27 mouse cellular contexts compared by ENCODE assay signal in genomic region chr15:25578369-25578768, GRCm38 (mm10). TPM values are rescaled to one million over a fixed set of nuclear protein-coding genes. Genes with fewer than 3 reads are reported as not detected.
DNase-seq lines count a peak whose midpoint lies in the region; ATAC-seq and TF ChIP-seq lines count a peak whose summit lies in the region.
"Had no signal": no experiment of that assay in that cellular context is flagged by ENCODE, and none has a peak within 500 bp of the region (broad histone marks: within the 10 kb centered on the region; RNA-seq: fewer than 3 reads in every experiment).

No protein-coding gene starts in this region.

- peak overlapping the region; percentile 5; the same call in 1 of the 2 replicates for H3K27ac ChIP-seq in heart, adult 2 months
- no peak overlapping the region for H3K27ac ChIP-seq in stomach, postnatal 0 days (replicated peaks)
- H3K27ac ChIP-seq: embryonic facial prominence, embryonic 13.5 days; forebrain, embryonic 13.5 days; limb, embryonic 10.5 days; limb, embryonic 15.5 days; liver, embryonic 14.5 days had no signal

- no peak for TF ChIP-seq CTCF in heart, adult 2 months (IDR thresholded peaks at IDR 0.05)
- TF ChIP-seq CTCF in stomach, postnatal 0 days (IDR thresholded peaks at IDR 0.05; ENCODE audit: low read depth): no peak

- DNase-seq in heart, adult 2 months: no peak
- DNase-seq in heart, postnatal 10 days: no peak
- peak; percentile 50 for DNase-seq in fibroblast of lung, adult 2 months (ENCODE audit: low read depth)
- peak; percentile 64 to 75 for DNase-seq in thymus, postnatal 10 days (ENCODE audit: low spot score in 2 of 2)
- no peak for DNase-seq in neural tube, embryonic 10.5 days (ENCODE audit: extremely low spot score, low spot score)
- no peak for DNase-seq in right cerebral cortex, postnatal 4 days
- DNase-seq in liver: no peak
- DNase-seq in stomach, postnatal 0 days (ENCODE audit: low spot score): no peak
- DNase-seq: adrenal gland, postnatal 10 days; B cell, adult 2 months; cerebellum, adult 11-12 months; cerebellum, postnatal 10 days; gastrocnemius, postnatal 36 days; kidney, adult 2 months; kidney, postnatal 4 days; lung, adult 2 months; lung, postnatal 14 days; midbrain, embryonic 14.5 days; right cerebral cortex, postnatal 25 days; spleen, adult 18-20 months had no signal

- peaks cover 3% of the 10 kb centered on the region for H3K36me3 ChIP-seq in heart, adult 2 months (ENCODE audit: control insufficient read depth, insufficient read depth, low read length)
- no peaks in the 10 kb centered on the region for H3K36me3 ChIP-seq in stomach, postnatal 0 days (ENCODE audit: control insufficient read depth, insufficient read depth, low read length)
- H3K36me3 ChIP-seq: embryonic facial prominence, embryonic 13.5 days; limb, embryonic 10.5 days; limb, embryonic 15.5 days had no signal

- no peak for TF ChIP-seq EP300 in heart, adult 2 months (IDR thresholded peaks at IDR 0.05; ENCODE audit: insufficient read depth, low read depth, low read length)
- TF ChIP-seq EP300 in stomach, postnatal 0 days (optimal IDR thresholded peaks at IDR 0.05): no peak

- no peaks in the 10 kb centered on the region for H3K9me3 ChIP-seq in stomach, postnatal 0 days (ENCODE audit: control insufficient read depth, low read length)
- H3K9me3 ChIP-seq: embryonic facial prominence, embryonic 13.5 days; forebrain, embryonic 13.5 days; limb, embryonic 10.5 days; limb, embryonic 15.5 days had no signal

- peaks cover 11% of the 10 kb centered on the region for H3K4me1 ChIP-seq in heart, adult 2 months (ENCODE audit: control insufficient read depth, insufficient read depth, low read length)
- no peaks in the 10 kb centered on the region for H3K4me1 ChIP-seq in stomach, postnatal 0 days (replicated peaks; ENCODE audit: control insufficient read depth, insufficient read depth)
- H3K4me1 ChIP-seq: forebrain, embryonic 13.5 days; limb, embryonic 15.5 days had no signal

- H3K9ac ChIP-seq in heart, adult 2 months (ENCODE audit: low read depth, low read length): no peak overlapping the region
- no peak overlapping the region for H3K9ac ChIP-seq in stomach, postnatal 0 days (ENCODE audit: low read length)
- H3K9ac ChIP-seq: embryonic facial prominence, embryonic 13.5 days; forebrain, embryonic 13.5 days; limb, embryonic 15.5 days; liver, embryonic 14.5 days had no signal

- no peaks in the 10 kb centered on the region for H3K79me2 ChIP-seq in heart, adult 2 months (replicated peaks; ENCODE audit: control insufficient read depth, insufficient read depth, low read length)

- no peaks in the 10 kb centered on the region for H3K27me3 ChIP-seq in heart, adult 2 months (ENCODE audit: control insufficient read depth, insufficient read depth, low read length)
- H3K27me3 ChIP-seq in stomach, postnatal 0 days (ENCODE audit: control insufficient read depth, insufficient read depth, low read length): no peaks in the 10 kb centered on the region
- H3K27me3 ChIP-seq: CH12.LX; embryonic facial prominence, embryonic 13.5 days; forebrain, embryonic 13.5 days; limb, embryonic 15.5 days had no signal

- no peak overlapping the region for H3K4me3 ChIP-seq in heart, adult 2 months
- H3K4me3 ChIP-seq in stomach, postnatal 0 days (ENCODE audit: low read depth, low read length): no peak overlapping the region
- H3K4me3 ChIP-seq: embryonic facial prominence, embryonic 13.5 days; forebrain, embryonic 13.5 days; limb, embryonic 10.5 days; limb, embryonic 15.5 days had no signal

- 54% methylated on average over 4 of the region's 4 CpGs for WGBS in heart, adult 2 months
- WGBS in stomach, postnatal 0 days: 66% methylated on average over 4 of the region's 4 CpGs

- no peak for ATAC-seq in stomach, postnatal 0 days (ENCODE audit: low FRiP score, low TSS enrichment)
- ATAC-seq: forebrain, embryonic 13.5 days; hindbrain, embryonic 16.5 days had no signal

- intact Hi-C loops in heart, adult 2 months (cut with DNase I): no loop called here
- intact Hi-C loops in heart, postnatal 10 days (cut with DNase I): no loop called here

- no peak overlapping the region for H3K4me2 ChIP-seq in stomach, postnatal 0 days (replicated peaks; ENCODE audit: low read depth)
- H3K4me2 ChIP-seq: embryonic facial prominence, embryonic 13.5 days; forebrain, embryonic 13.5 days; limb, embryonic 15.5 days had no signal

- TF ChIP-seq POLR2A in heart, adult 2 months (IDR thresholded peaks at IDR 0.05; ENCODE audit: insufficient read depth, low read depth, low read length): no peak

RNA-seq across cellular contexts. Expression of gene Myo10, which starts 44.0 kb away (rescaled TPM):
- total RNA-seq in heart, adult 2 months (2021): 10 to 100 TPM; 63.7 to 67.9 TPM
- polyA plus RNA-seq in heart, adult 2 months (2012; rRNA removed): 26.6 and 35.4 TPM in 2 replicates
- total RNA-seq in heart, postnatal 10 days (2021): 10 to 100 TPM; 52.7 to 61.1 TPM
- polyA plus RNA-seq in stomach, postnatal 0 days (2015; fragmentation: Nextera tagmentation; extraction: Ambion mirVana): 13.1 and 15.8 TPM in 2 replicates

Comparison
In these comparisons a context has a peak if more than half of its experiments do, and no peak if none do; other contexts are left out.
1. DNase-seq: peak in fibroblast of lung, adult 2 months (single experiment) and thymus, postnatal 10 days (2 of 2); none in heart, adult 2 months (0 of 2), heart, postnatal 10 days (0 of 2), neural tube, embryonic 10.5 days (single experiment), right cerebral cortex, postnatal 4 days (single experiment), liver (single experiment) and stomach, postnatal 0 days (single experiment).